Mouse (Mus musculus) hindbrain, embryonic 13.5 days (tissue): ENCODE measurements around the gene Gm10198. TPM values are rescaled to one million over a fixed set of nuclear protein-coding genes. Genes with fewer than 3 reads are reported as not detected.

ENCODE experiments used
- ATAC-seq: fragments of 200-750 bp; cut with Nextera tagmentation; 2 replicates; pipeline ENCODE4 v1.8.0; 2017; ENCODE audit warnings: moderate TSS enrichment; ENCODE audit not compliant: low FRiP score
- H3K27ac ChIP-seq: fragments of 300-500 bp; sonication (generic); 2 replicates; pipeline ENCODE4 v1.5.1; 2015; ENCODE audit warnings: inconsistent platforms, mild to moderate bottlenecking, moderate library complexity
- H3K27me3 ChIP-seq: fragments of 300-500 bp; sonication (generic); 2 replicates; pipeline ENCODE4 v1.6.1; 2015; ENCODE audit warnings: mild to moderate bottlenecking, inconsistent platforms
- H3K36me3 ChIP-seq: fragments of 300-500 bp; sonication (generic); 2 replicates; pipeline ENCODE4 v1.6.1; 2015; ENCODE audit warnings: mild to moderate bottlenecking, inconsistent platforms
- H3K4me1 ChIP-seq: fragments of 300-500 bp; sonication (generic); replicated peaks from 2 replicates; pipeline ENCODE4 v1.6.1; 2015; ENCODE audit warnings: inconsistent platforms
- H3K4me2 ChIP-seq: fragments of 300-500 bp; sonication (generic); 2 replicates; pipeline ENCODE4 v1.6.1; 2015; ENCODE audit warnings: inconsistent platforms, mild to moderate bottlenecking, moderate library complexity
- H3K4me3 ChIP-seq: fragments of 300-500 bp; sonication (generic); 2 replicates; pipeline ENCODE4 v1.5.1; 2015; ENCODE audit warnings: mild to moderate bottlenecking, inconsistent platforms
- H3K9ac ChIP-seq: fragments of 300-500 bp; sonication (generic); 2 replicates; pipeline ENCODE4 v1.6.1; 2015; ENCODE audit warnings: mild to moderate bottlenecking, inconsistent platforms
- H3K9me3 ChIP-seq: fragments of 300-500 bp; sonication (generic); 2 replicates; pipeline ENCODE4 v1.6.1; 2016; ENCODE audit warnings: inconsistent platforms
- WGBS: fragments of 180-500 bp; shearing (Covaris S2); methylation state at CpG from one replicate; pipeline ENCODE4 v1.1.7; 2015; 5-methylcytosine and 5-hydroxymethylcytosine counted together
- polyA plus RNA-seq: library from polyadenylated mRNA; unstranded; fragments of >200 nt; fragmentation: Nextera tagmentation; extraction: Ambion mirVana; gene quantifications from 2 replicates; pipeline ENCODE4 v1.2.1, GENCODE M21; 2015

The Gm10198 gene
- polyA plus RNA-seq, 1 experiment from 2014 or later: not detected

GRCm38 (mm10) chr13:111601383-111601782 is 8.8 kb downstream of the Gm10198 start:
- no peaks in the 10 kb centered on the region for H3K4me1 ChIP-seq
- ATAC-seq: no peak
- no peak overlapping the region for H3K4me2 ChIP-seq
- no peak overlapping the region for H3K4me3 ChIP-seq
- 78% methylated on average over 4 of the region's 4 CpGs for WGBS
- H3K9ac ChIP-seq: no peak overlapping the region
- no peaks in the 10 kb centered on the region for H3K9me3 ChIP-seq
- H3K27ac ChIP-seq: no peak overlapping the region
- no peaks in the 10 kb centered on the region for H3K27me3 ChIP-seq
- no peaks in the 10 kb centered on the region for H3K36me3 ChIP-seq

DNA sequence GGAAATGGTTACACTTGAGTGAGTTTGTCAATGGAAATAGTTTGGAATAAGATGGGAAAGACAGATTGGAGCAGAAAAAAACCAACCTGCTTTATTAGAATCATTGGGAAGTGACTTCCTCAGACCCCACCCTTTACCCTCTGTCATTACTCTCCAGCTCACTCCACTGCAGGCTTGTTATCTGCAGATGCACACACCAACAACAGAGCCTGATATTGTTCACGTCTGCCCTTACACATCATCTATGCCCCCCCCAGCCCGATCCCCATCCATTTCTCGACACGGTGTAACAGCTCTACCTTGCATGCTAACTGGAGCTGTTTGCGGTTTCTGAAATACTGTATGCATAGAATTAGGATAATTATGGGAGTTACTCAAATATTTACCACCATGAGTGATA is 12.2 kb downstream of the Gm10198 start:
- H3K9me3 ChIP-seq: no peaks in the 10 kb centered on the region
- no peak overlapping the region for H3K4me2 ChIP-seq
- ATAC-seq: no peak
- no peak overlapping the region for H3K27ac ChIP-seq
- no peaks in the 10 kb centered on the region for H3K27me3 ChIP-seq
- H3K4me3 ChIP-seq: no peak overlapping the region
- H3K4me1 ChIP-seq: no peaks in the 10 kb centered on the region
- WGBS: 93% methylated on average over 5 of the region's 5 CpGs
- H3K9ac ChIP-seq: no peak overlapping the region
- H3K36me3 ChIP-seq: no peaks in the 10 kb centered on the region

GRCm38 (mm10) chr13:111616168-111617125 is 23.9 kb downstream of the Gm10198 start:
- Histone ChIP-seq H3K9me3 (no peaks in the 10 kb centered on the region), H3K4me3 (no peak overlapping the region), H3K27ac (no peak overlapping the region), H3K36me3 (no peaks in the 10 kb centered on the region), H3K4me2 (no peak overlapping the region), H3K9ac (no peak overlapping the region), H3K27me3 (no peaks in the 10 kb centered on the region), H3K4me1 (no peaks in the 10 kb centered on the region)
- 86% methylated on average over 13 of the region's 13 CpGs for WGBS
- ATAC-seq: no peak

DNA sequence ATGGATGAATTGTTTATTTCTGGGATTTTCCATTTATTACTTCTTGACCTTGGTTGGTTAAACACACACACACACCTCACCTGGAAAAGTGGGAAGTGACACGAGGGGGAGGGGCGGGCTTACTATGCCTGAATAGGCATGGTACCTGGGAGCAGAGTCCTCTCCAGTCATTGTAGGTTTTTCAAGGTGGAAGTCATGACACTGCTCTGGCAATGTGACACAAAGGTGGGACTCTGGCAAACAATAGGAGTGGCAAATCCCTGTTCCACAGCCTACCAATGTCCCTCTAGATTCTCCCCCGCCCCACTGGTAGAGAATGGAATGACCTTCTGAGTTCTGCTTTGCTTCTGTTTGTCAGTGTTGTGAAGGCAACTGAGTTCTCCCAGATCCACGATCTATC is 27.8 kb downstream of the Gm10198 start:
- no peaks in the 10 kb centered on the region for H3K9me3 ChIP-seq
- WGBS: 86% methylated on average over 4 of the region's 4 CpGs
- no peaks in the 10 kb centered on the region for H3K4me1 ChIP-seq
- no peaks in the 10 kb centered on the region for H3K27me3 ChIP-seq
- H3K4me2 ChIP-seq: no peak overlapping the region
- H3K27ac ChIP-seq: no peak overlapping the region
- ATAC-seq: no peak
- no peak overlapping the region for H3K9ac ChIP-seq
- no peaks in the 10 kb centered on the region for H3K36me3 ChIP-seq
- H3K4me3 ChIP-seq: no peak overlapping the region

DNA sequence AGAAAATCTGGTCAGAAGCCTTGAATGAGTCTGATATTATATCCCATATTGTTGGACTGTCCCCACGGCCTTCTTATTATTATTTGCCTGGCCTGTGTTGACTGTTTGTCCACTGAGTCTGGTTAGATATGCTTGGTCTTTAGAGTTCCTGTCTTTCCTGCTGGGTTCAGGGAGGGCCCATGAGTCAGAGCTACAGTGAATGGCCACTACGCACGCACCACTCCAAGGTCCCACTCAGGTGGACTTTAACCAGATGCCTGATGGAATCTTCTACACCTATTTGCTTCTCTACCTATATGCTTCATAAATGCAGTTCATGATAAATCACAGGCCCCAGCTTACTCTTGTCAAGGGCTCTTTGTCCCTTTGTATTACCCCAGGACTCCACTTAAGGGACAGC is 29.8 kb downstream of the Gm10198 start:
- ATAC-seq: no peak

DNA sequence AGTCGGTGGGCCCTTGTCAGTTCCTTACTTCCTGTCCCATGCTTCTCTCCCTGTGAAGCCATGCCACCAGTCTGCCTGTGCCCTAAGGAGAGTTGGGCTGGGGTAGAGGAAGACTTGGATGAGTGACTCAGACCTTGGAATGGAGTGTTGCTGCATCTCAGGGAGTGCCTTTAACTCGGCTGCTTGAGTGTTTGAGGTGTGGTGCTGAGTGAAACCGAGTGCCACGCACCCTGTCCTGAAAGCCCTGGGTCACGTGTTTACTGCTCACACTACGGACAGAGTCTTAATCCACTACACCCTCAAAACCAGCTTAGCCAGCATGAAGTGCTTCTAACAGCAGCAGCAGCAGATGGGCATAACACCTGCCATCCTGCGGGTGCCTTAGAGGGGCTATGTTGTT is 30.5 kb downstream of the Gm10198 start:
- Histone ChIP-seq H3K27me3 (no peaks in the 10 kb centered on the region), H3K36me3 (no peaks in the 10 kb centered on the region), H3K27ac (no peak overlapping the region), H3K4me2 (no peak overlapping the region), H3K9me3 (no peaks in the 10 kb centered on the region), H3K9ac (no peak overlapping the region), H3K4me3 (no peak overlapping the region), H3K4me1 (no peaks in the 10 kb centered on the region)
- 84% methylated on average over 7 of the region's 7 CpGs for WGBS
- ATAC-seq: no peak

More for the DNA sequence above, 29.8 kb downstream of the Gm10198 start:
- Histone ChIP-seq H3K9ac (no peak overlapping the region), H3K4me1 (no peaks in the 10 kb centered on the region), H3K9me3 (no peaks in the 10 kb centered on the region), H3K36me3 (no peaks in the 10 kb centered on the region), H3K4me2 (no peak overlapping the region), H3K27ac (no peak overlapping the region), H3K27me3 (no peaks in the 10 kb centered on the region), H3K4me3 (no peak overlapping the region)
- WGBS: 89% methylated on average over 3 of the region's 3 CpGs

DNA sequence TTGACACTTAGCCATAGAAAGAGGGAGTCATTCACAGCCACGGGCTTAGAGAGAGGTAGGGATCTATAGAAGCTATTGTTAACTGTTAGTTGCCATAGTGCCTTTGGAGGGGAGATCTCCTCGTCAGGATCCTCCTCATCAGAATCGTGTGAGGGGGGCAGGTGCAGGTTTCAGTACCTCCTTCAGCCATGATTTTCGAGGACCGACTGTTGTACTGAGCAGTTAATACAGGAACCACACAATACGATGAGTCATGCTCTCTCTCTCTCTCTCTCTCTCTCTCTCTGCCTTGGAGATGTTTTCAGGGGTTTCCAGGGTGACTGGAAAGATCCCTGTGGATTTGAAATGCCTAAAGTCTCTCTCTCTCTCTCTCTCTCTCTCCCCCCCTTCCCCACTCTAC is 31.5 kb downstream of the Gm10198 start:
- 52% methylated on average over 6 of the region's 6 CpGs for whole genome bisulfite sequencing
- H3K27ac ChIP-seq: no peak overlapping the region
- H3K36me3 ChIP-seq: no peaks in the 10 kb centered on the region
- no peak overlapping the region for H3K9ac ChIP-seq
- no peak overlapping the region for H3K4me2 ChIP-seq
- no peaks in the 10 kb centered on the region for H3K27me3 ChIP-seq
- H3K4me1 ChIP-seq: no peaks in the 10 kb centered on the region
- no peak overlapping the region for H3K4me3 ChIP-seq
- ATAC-seq: no peak
- H3K9me3 ChIP-seq: no peaks in the 10 kb centered on the region

DNA sequence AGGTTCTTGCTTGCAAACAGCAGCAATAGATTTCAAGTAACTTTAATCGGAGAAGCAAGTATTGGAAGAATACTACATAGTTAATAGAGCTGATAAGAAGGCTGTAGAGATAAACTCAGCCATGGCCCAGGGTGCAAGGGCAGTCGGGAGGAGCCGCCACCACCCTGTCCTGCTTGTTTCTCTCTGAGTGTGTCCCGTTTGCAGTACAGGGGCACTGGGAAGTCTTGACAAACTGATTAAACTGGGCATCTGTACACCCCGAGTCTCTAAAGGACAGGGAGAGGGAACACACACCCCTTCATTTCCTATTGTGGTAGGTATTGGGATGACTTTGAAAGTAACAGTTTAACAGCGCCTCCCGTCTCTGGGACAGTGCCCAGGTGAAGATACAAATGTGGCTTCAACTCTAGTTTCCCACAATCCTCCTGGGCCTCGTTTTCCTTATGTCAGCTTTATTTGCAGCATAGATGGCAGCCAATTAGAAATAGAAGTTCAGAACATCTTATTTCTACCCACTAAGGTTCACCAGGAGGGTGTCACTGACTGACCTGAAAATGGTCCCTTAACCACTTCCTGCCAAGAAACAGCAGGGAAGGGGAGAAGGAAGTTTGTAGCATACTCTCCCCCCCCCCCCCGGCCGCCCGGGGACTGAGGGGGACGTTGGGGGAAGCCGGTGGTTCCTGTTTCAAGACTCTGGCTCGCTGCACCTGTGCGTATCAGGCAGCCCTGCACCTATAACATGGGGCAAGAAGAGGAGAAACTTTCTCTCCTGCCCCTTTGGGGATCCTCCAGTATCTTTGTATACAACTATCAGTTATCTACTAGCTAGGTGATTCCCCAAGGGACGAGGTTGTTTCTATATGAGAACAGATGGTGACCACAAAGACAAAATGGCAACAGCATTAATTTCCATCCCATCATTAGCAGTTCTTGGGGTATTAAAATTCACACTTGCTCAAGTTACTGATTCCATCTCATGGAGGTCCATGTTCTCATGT is 41.9 kb downstream of the Gm10198 start:
- no peak overlapping the region for H3K4me2 ChIP-seq
- H3K36me3 ChIP-seq: no peaks in the 10 kb centered on the region
- H3K9ac ChIP-seq: no peak overlapping the region
- no peak overlapping the region for H3K27ac ChIP-seq
- no peaks in the 10 kb centered on the region for H3K27me3 ChIP-seq
- 92% methylated on average over 16 of the region's 16 CpGs for WGBS
- H3K9me3 ChIP-seq: 0 out of 2 replicates have a peak, but pooled peaks cover 5% of the 10 kb centered on the region
- no peak overlapping the region for H3K4me3 ChIP-seq
- no peaks in the 10 kb centered on the region for H3K4me1 ChIP-seq
- no peak for ATAC-seq

- Histone ChIP-seq H3K9ac (no peak overlapping the region), H3K9me3 (0 out of 2 replicates have a peak, but pooled peaks cover 5% of the 10 kb centered on the region), H3K4me2 (no peak overlapping the region), H3K27me3 (no peaks in the 10 kb centered on the region), H3K4me1 (no peaks in the 10 kb centered on the region), H3K27ac (no peak overlapping the region), H3K4me3 (no peak overlapping the region), H3K36me3 (no peaks in the 10 kb centered on the region)
- WGBS: 79% methylated on average over 6 of the region's 6 CpGs
- ATAC-seq: no peak
Observed at GRCm38 (mm10) chr13:111640319-111640718, 47.7 kb downstream of the Gm10198 start.

Other genes starting within 250 kb of the Gm10198 start
- 105 TPM in 2 replicates for gene Gpbp1, start 102.7 kb upstream of the Gm10198 start, polyA plus RNA-seq
- gene Gm49496, start 42.8 kb upstream of the Gm10198 start, polyA plus RNA-seq: not detected in 2 replicates
- 18.7 and 19.5 TPM in 2 replicates for gene Mier3, start 88.2 kb downstream of the Gm10198 start, polyA plus RNA-seq
- 12.0 and 13.2 TPM in 2 replicates for gene Map3k1, start 216.2 kb downstream of the Gm10198 start, polyA plus RNA-seq